Mouse (Mus musculus): ENCODE data around the gene Car12.

- TF ChIP-seq CTCF (IDR thresholded peaks at IDR 0.05; ENCODE audit: extremely low read depth, insufficient read length, insufficient replicate concordance, low read depth, low read length) (no peak), POLR2A (IDR thresholded peaks at IDR 0.05; ENCODE audit: low read depth, low read length) (no peak)
Measured at GRCm38 (mm10) chr9:66682822-66683221, 30.7 kb upstream of the Car12 start.
